Mouse (Mus musculus) heart, postnatal 0 days (tissue): ENCODE measurements around the gene Zfp697.

Experiments
- CTCF ChIP-seq: IDR thresholded peaks from 2 replicates; pipeline ENCODE4 v1.5.1; 2016; ENCODE audit warnings: antibody characterized with exemption, control low read depth, low read depth
- EP300 ChIP-seq: IDR thresholded peaks from 2 replicates; pipeline ENCODE4 v1.6.1; 2016; ENCODE audit warnings: antibody characterized with exemption, low read depth

DNA sequence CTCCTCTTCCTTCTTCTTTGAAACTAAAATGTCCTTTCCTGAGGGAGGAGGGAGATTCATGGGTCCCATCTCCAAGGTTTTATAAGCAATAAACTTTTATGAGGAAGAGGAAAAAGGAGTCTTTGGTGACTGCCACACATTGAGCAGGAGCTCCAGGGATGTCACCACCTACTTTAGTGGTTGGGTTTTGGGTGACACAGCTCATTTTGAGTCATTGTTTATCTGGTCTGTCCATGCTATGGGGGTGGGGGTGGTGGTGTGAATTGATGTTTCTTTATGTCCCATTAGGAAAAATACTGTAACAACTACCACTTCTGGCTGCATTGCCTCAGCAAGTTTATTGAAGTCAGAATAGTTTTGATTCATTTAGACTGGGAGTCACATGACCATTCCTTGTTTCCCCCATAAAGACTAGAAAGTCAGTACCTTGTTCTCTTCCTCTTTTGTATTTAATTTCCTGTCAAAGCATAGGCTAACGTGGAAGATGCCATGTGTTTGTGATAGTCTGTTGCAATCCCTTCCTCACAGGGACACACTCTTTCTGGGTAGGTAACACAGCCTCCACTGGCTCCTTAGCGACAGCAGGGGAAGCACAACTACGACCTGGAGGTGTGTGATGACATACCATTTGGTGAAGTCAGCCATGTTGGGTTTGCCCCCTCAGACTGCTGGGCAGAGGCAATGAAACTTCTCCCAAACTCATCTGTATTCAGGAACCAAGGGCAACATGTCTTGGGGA is 25.5 kb upstream of the Zfp697 start:
- no peak for TF ChIP-seq CTCF
- TF ChIP-seq EP300, result no peak
